Mouse (Mus musculus): ENCODE measurements around the gene Esyt1. TPM values are rescaled to one million over a fixed set of nuclear protein-coding genes. Genes with fewer than 3 reads are reported as not detected.
"Not testable (repeated sequence)": the region's sequence is repeated elsewhere in the genome, so short reads cannot be mapped to it uniquely, and the experiment has no call there.

Esyt1 gene
- total RNA-seq (2015), result 41.2 and 48.4 TPM in 2 replicates
- 77.6 and 85.1 TPM in 2 replicates for total RNA-seq (2017)

DNA sequence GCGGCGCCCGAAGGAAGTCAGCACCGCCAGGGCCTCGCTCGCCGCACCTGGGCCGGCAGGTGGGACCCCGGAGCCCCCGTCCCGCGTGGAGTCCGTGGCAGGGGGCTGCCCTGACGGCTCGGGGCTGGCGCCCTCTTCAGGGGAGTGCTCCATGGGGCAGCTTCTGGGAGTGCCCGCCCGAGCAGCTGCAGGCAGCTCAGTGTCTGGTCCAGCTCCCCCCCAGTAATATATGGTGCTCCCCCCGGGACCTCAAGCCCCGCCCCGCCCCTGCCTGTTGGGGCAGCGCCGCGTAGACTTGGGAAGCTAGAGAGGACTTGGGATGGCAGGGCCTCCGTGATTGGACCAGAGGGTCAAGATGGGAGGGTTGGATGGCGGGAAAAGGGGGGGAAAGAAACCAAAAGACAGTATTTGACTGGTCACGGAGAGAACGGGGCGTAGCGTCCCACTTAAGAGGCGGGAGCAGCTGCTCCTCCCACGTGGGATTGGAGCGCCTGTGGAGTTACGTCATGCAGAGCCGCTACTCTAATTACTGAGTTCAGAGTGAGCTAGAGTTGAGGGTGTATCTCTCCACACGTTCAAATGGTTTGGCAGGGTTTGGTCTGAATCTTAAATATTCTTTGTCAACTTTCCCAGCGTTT is at the start of gene Esyt1:
Gene Esyt1, minus strand, starts transcription at position 201 of the 638 bp plus-strand sequence.
- peak; percentile 83 for ATAC-seq (replicated peaks; ENCODE audit: poor library complexity)

GRCm38 (mm10) chr10:128575063-128575462 is 49.4 kb upstream of the Esyt1 start:
- peak; percentile 85 for ATAC-seq (replicated peaks; ENCODE audit: poor library complexity)

- ATAC-seq (replicated peaks; ENCODE audit: poor library complexity), result peak; percentile 82
Observed at GRCm38 (mm10) chr10:128565788-128566531, 40.3 kb upstream of the Esyt1 start, which contains the start of gene Pa2g4. Gene Pa2g4, minus strand, starts transcription at chr10:128565987.

GRCm38 (mm10) chr10:128565206-128565787 is 39.6 kb upstream of the Esyt1 start:
- peak; percentile 40 for ATAC-seq (replicated peaks; ENCODE audit: poor library complexity)

GRCm38 (mm10) chr10:128563544-128563943 is 37.9 kb upstream of the Esyt1 start:
- ATAC-seq (replicated peaks; ENCODE audit: poor library complexity), result no peak

DNA sequence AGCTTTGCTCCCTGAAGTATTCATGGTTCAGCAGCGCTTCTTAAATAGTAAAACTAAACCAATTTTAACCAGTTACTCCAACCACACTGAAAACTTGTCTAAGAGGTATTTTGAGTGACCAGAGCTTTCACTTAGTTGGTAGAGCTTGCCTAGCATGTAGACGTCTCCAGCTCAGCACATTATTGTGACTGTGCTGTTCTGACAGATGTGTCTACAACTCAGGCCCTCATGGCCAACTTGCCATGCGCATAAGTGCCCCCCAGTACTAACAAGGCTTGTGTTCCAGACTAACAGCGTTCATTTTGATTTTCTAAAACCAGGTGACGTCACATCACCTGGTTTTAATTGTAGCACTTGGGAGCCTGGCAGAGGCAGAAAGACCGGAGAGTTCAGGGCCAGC is 31.3 kb upstream of the Esyt1 start:
- no peak for ATAC-seq (replicated peaks; ENCODE audit: poor library complexity)

GRCm38 (mm10) chr10:128556286-128556685 is 30.6 kb upstream of the Esyt1 start:
- ATAC-seq (replicated peaks; ENCODE audit: poor library complexity), result peak; percentile 85

DNA sequence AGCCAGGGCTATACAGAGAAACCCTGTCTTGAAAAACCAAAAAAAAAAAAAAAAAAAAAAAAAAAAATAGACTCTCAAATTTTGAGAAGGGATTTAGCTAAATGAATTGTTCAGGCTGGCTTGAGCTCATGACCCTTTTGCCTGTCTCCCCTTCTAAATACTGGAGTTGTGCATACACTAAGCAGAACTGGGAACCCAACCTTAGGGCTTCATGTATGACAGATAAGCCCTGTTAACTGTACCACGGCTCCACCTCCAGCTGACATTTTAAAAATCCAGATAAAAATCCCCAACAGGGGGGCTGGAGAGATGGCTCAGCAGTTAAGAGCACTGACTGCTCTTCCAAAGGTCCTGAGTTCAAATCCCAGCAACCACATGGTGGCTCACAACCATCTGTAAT is 29.9 kb upstream of the Esyt1 start:
- ATAC-seq (replicated peaks; ENCODE audit: poor library complexity), result not testable (repeated sequence)

- ATAC-seq (replicated peaks; ENCODE audit: poor library complexity), result not testable (repeated sequence)
Observed at GRCm38 (mm10) chr10:128550144-128550823, 24.6 kb upstream of the Esyt1 start.

DNA sequence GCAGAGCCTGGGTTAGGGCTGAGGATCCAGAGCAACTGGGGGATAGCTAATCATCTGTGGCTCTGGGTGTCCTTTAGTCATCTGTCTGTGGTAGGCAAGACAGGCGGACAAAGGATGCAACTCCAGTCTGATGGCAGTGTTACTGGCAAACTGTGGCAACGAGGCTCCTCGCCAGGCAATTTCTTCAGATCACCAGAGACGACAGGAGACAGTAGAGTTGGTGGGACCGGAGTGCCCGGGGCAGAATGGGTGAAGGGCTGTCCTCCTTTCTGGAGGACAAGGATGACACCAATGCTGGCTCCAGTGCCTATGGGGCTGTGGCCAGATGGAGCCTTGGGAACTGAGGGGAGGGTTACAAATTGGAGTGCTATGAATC is 24.0 kb upstream of the Esyt1 start:
- not testable (repeated sequence) for ATAC-seq (replicated peaks; ENCODE audit: poor library complexity)

DNA sequence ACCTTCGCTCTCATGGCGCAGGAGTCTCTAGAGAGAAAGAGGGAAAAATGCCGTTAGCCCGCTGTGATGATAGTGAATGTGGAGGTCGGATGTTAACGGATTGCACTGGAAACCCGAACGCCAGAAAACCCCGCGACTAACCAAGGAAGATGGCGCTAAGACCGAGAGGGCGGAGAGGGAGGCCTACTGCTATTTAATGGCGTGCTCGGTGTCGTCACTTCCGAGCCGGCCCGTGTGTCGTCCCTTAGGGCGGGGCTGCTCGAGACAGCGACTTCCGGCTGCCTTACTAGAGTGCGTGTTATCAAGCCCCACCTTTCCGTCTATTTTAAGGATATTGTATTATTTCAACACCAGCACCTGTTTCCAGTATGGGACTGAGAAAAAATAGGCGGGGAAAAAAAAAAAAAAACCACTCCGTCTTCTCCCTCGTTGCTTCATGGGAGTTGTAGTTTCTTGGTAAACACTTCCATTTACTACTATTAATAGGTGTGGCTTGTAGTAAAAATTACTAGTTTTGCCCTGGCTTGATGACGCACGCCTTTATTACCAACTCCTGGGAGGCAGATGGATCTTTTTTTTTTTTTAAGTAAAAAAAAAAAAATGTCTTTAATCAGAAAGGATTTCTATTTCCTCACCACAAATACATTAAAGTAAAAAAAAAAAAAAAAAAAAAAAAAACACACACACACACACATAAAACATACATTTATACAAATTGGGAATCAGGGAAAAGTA is 23.4 kb upstream of the Esyt1 start, which contains the start of gene Rpl41:
Gene Rpl41, minus strand, starts transcription at position 359 of the 735 bp plus-strand sequence.
- peak; percentile 65 for ATAC-seq (replicated peaks; ENCODE audit: poor library complexity)

GRCm38 (mm10) chr10:128548051-128548791 is 22.6 kb upstream of the Esyt1 start:
- not testable (repeated sequence) for ATAC-seq (replicated peaks; ENCODE audit: poor library complexity)

DNA sequence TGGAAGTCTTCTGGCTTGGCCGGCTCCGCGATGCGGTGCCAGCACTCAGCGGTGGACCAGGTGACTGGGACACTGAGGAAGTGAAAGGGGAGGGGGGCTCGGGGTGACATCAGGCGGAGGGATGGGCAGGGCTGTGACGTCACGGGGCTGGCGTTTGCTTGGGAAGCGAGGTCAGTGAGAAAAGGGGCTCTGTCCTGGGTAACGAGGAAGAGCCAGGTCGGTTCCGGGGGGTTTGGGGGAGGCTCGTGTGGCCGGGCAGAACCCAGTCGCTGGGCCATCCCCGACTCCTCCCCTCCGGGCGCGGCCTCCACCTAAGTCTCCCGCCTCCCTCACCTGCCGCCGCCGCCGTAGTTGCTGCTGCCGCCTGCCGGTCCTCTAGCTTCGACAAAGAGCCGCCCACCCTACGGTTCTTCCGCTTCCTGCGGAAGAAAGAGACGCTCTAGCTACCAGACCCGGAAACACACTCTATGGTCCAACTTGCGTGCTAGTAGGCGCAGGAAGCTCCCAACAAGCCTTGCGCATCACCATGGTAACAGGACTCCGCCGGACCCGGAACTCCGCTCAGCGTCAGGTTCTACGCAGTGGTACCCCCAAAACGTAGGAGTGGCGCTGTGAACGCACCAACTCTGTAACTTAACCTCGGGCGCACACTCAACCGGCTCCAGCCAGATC is 21.8 kb upstream of the Esyt1 start, which contains the start of gene Zc3h10:
Gene Zc3h10, minus strand, starts transcription at position 414 of the 672 bp plus-strand sequence.
- ATAC-seq (replicated peaks; ENCODE audit: poor library complexity), result peak; percentile 72

DNA sequence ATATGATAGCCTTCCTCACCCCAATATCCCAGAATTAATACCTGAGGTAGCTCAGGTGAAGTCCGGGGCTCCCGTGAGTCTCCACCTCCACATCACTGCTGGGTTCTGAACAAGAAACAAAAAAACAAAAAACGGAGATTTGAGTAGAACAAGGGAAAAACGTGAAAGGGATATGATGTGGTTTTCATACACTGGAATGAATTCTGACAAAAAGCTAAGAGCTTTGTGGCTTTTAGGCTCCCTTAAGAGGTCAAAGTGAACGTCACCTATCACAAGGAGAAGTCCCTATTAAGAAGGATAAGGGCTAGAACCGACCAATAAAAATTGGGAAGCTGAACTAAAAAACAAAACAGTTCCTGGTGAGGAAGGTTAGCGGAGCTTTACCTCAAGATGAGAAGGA is 21.1 kb upstream of the Esyt1 start:
- ATAC-seq (replicated peaks; ENCODE audit: poor library complexity), result no peak

DNA sequence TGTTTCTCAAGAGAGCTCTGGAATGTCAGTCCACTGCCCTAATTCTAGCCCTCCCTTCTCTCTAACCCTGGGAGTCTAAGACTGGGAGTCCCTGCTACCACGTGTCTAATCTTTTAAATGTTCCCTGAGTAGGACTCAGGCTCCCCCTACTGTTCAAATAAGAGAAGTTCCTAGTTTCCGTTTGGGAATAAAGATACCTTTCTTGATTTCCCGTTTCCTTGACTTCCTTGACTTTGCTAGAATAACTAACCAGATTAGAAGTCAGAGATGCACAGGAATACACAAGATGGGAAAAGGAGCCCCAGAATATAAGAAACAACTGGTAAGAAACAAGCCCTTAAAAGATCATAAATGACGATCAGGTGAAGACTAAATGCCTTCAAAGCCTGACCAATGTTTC is 20.7 kb upstream of the Esyt1 start:
- ATAC-seq (replicated peaks; ENCODE audit: poor library complexity), result peak; percentile 25

- no peak for ATAC-seq (replicated peaks; ENCODE audit: poor library complexity)
Observed at GRCm38 (mm10) chr10:128545570-128545898, 19.9 kb upstream of the Esyt1 start.

GRCm38 (mm10) chr10:128544674-128545569 is 19.3 kb upstream of the Esyt1 start:
- no peak for ATAC-seq (replicated peaks; ENCODE audit: poor library complexity)

GRCm38 (mm10) chr10:128544151-128544657 is 18.5 kb upstream of the Esyt1 start:
- ATAC-seq (replicated peaks; ENCODE audit: poor library complexity), result no peak
